Mouse (Mus musculus): ENCODE data around the gene Kansl2. TPM values are rescaled to one million over a fixed set of nuclear protein-coding genes. Genes with fewer than 3 reads are reported as not detected.

Kansl2 gene
- polyA plus RNA-seq, 1 experiment, result 60.7 TPM

DNA sequence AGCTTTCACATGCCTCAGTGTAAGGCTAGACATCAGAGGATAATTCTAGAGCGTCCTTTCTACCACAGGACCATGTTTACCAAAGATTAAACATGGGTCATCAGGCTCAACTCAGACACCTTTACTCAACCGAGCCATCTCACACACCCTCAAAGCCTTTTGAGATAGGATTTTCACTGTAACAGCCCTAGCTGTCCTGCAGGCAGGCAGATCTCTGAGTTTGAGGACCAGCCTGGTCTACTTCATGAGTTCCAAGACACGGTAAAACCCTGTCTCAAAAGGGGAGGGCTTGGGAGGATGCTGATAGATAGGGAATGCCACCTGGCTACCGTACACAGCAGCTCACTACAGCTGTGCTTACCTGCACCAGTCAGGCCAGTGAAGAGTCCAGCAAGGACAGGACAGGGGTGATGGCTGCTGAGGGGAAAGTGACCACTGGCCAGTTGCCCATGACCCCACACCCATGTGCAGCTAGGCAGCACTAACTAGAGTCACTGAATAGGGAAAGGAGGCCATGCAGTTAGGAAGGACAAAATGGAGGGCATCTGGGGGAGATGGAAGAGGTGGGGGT, 35.8 kb upstream of the Kansl2 start:
- TF ChIP-seq CTCF (IDR thresholded peaks at IDR 0.05; ENCODE audit: borderline replicate concordance, insufficient read depth, low read depth, low read length) (no peak), POLR2A (IDR thresholded peaks at IDR 0.05; ENCODE audit: borderline replicate concordance, insufficient read depth, low read length) (no peak)
- 82% methylated on average over 4 of the region's 4 CpGs for WGBS
- Histone ChIP-seq H3K4me1 (ENCODE audit: control insufficient read depth, insufficient read depth, low read length) (peaks cover 5% of the 10 kb centered on the region; the same call in 1 of the 2 replicates), H3K4me3 (replicated peaks; ENCODE audit: insufficient read depth, low read depth, low read length) (no peak overlapping the region), H3K27me3 (ENCODE audit: control insufficient read depth, insufficient read depth, low read length) (no peaks in the 10 kb centered on the region), H3K27ac (ENCODE audit: insufficient read depth, low read length) (no peak overlapping the region)
- no peak for DNase-seq

DNA sequence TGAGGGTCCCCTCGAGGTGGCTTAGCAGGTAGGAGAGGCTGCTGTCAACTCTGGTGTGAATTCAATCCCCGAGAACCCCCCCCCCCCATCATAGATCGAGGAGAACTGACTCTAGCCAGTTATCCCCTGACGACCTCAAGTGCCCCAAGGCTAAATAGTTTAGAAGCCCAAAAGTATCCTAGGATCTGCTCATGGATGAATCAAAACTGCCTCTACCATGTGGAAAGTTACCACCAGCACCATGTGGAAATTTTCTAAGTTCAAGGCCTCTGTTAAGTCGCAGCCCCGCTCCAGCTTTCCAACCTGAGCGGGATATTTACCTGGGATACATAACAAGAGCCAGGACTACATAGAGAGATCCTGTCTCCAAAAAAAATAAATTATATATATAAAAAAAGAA, 35.2 kb upstream of the Kansl2 start:
- no peak for TF ChIP-seq CTCF (IDR thresholded peaks at IDR 0.05; ENCODE audit: borderline replicate concordance, insufficient read depth, low read depth, low read length)
- TF ChIP-seq POLR2A (IDR thresholded peaks at IDR 0.05; ENCODE audit: borderline replicate concordance, insufficient read depth, low read length), result no peak
- Histone ChIP-seq H3K27me3 (ENCODE audit: control insufficient read depth, insufficient read depth, low read length) (no peaks in the 10 kb centered on the region), H3K4me3 (replicated peaks; ENCODE audit: insufficient read depth, low read depth, low read length) (no peak overlapping the region), H3K4me1 (ENCODE audit: control insufficient read depth, insufficient read depth, low read length) (peaks cover 5% of the 10 kb centered on the region; the same call in 1 of the 2 replicates), H3K27ac (ENCODE audit: insufficient read depth, low read length) (no peak overlapping the region)
- 64% methylated on average over 7 of the region's 7 CpGs for WGBS
- DNase-seq, result no peak

DNA sequence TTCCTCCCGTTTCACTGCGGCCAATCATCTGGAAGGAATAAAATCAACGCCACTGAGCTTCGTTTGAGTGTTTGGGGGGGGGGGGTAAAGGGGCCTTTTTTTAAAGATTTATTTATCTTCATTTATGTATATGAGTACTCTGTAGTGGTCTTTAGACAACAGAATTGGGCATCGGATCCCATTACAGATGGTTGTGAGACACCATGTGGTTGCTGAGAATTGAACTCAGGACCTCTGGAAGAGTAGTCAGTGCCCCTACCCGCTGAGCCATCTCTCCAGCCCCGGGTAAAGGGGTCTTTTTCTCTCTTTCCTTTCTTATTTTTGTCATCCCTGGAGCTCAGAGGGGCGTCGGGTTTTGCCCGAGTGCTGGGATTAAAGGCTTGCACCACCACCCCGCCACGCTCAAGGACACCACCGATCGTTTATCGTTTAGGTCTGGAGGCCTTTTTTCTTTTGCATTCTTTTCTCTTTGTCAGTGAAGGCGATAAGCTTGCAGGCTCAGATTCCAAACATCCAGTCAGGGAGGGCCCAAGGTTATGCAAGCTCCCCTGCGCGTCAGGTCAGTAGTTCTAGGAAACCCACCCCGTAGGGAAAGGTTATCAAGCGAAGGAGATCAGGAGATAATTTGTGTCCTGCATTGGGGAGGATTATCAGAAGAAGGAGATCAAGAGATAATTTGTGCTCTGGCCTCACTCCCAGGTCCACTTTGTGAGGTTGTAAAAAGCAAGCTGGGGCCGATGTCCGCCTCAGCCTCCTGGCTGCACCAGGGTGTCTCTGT, 34.4 kb upstream of the Kansl2 start:
- H3K4me3 ChIP-seq (replicated peaks; ENCODE audit: insufficient read depth, low read depth, low read length), result peak overlapping the region; percentile 94
- H3K27me3 ChIP-seq (ENCODE audit: control insufficient read depth, insufficient read depth, low read length), result no peaks in the 10 kb centered on the region
- H3K4me1 ChIP-seq (ENCODE audit: control insufficient read depth, insufficient read depth, low read length), result peaks cover 5% of the 10 kb centered on the region; the same call in 1 of the 2 replicates
- peak; percentile 33 to 34 for DNase-seq
- WGBS, result 6% methylated on average over 22 of the region's 22 CpGs
- H3K27ac ChIP-seq (ENCODE audit: insufficient read depth, low read length), result peak overlapping the region; percentile 79
- TF ChIP-seq CTCF (IDR thresholded peaks at IDR 0.05; ENCODE audit: borderline replicate concordance, insufficient read depth, low read depth, low read length) (no peak), POLR2A (IDR thresholded peaks at IDR 0.05; ENCODE audit: borderline replicate concordance, insufficient read depth, low read length) (no peak)

DNA sequence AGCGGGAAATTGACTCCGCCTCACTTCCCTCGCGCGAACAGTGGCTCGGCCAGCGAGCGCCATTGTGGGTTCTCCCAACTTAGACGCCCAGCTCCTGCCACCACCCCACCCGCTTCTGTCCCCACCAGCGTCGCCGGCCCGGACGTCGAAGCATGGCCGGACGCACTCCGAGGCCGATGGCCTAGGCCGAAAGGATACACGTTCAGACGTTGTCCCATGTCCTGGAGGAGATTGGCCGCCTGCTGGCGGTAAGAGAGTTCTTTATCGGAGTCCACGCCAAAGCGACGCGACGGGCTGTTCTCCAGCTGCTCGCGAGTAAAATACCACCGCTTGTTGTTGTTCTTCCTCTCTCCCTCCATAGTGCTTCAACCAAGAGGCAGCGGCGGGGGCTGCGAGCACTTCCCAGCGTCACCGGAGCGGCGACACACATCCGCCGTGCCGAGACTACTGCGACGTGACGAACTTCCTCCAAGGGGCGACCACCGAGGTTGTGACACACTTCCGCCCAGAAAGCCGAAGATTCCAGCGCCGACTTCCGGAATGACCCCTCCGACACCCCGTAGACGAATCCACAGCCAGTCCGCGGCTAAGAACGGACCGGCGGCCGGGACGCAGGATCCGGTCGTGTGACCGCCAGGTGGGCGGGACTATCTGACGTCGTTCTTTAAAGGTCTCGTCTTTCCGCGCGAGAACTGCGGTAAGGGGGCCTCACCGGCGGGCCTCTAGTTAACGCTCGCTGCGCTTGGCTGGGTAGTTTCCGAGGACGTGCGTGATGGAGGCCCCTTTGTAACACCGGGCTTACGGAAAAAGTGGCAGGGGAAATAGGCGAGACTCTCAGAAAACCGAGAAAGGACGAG, 33.4 kb upstream of the Kansl2 start:
- TF ChIP-seq POLR2A (IDR thresholded peaks at IDR 0.05; ENCODE audit: borderline replicate concordance, insufficient read depth, low read length) (peak; percentile 93), CTCF (IDR thresholded peaks at IDR 0.05; ENCODE audit: borderline replicate concordance, insufficient read depth, low read depth, low read length) (peak; percentile 20; the same call in 1 of the 2 replicates)
- peaks cover 5% of the 10 kb centered on the region; the same call in 1 of the 2 replicates for H3K4me1 ChIP-seq (ENCODE audit: control insufficient read depth, insufficient read depth, low read length)
- DNase-seq, result peak; percentile 100
- under 1% methylated on average over 88 of the region's 88 CpGs for WGBS
- H3K27ac ChIP-seq (ENCODE audit: insufficient read depth, low read length), result peak overlapping the region; percentile 92
- no peaks in the 10 kb centered on the region for H3K27me3 ChIP-seq (ENCODE audit: control insufficient read depth, insufficient read depth, low read length)
- peak overlapping the region; percentile 94 for H3K4me3 ChIP-seq (replicated peaks; ENCODE audit: insufficient read depth, low read depth, low read length)

DNA sequence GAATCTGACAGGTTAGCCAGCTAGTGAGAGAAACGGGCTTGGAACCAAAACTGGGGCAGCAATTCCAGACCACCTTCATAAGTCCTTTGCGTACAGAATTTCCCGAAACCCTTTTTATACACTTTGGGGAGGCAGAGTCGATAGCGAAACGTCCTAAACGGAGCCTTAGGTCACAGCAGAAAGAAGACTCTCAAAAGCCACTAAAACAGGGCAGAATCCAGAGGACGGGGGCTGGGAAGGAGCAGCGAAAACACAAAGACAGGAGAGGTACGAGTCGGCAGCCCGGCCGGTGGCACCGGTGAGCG, 32.9 kb upstream of the Kansl2 start:
- H3K27me3 ChIP-seq (ENCODE audit: control insufficient read depth, insufficient read depth, low read length), result no peaks in the 10 kb centered on the region
- peak overlapping the region; percentile 91 for H3K4me3 ChIP-seq (replicated peaks; ENCODE audit: insufficient read depth, low read depth, low read length)
- no peak for DNase-seq
- no peak for TF ChIP-seq POLR2A (IDR thresholded peaks at IDR 0.05; ENCODE audit: borderline replicate concordance, insufficient read depth, low read length)
- no peak for TF ChIP-seq CTCF (IDR thresholded peaks at IDR 0.05; ENCODE audit: borderline replicate concordance, insufficient read depth, low read depth, low read length)
- H3K27ac ChIP-seq (ENCODE audit: insufficient read depth, low read length), result peak overlapping the region; percentile 92
- 1% methylated on average over 15 of the region's 15 CpGs for WGBS
- H3K4me1 ChIP-seq (ENCODE audit: control insufficient read depth, insufficient read depth, low read length), result peaks cover 7% of the 10 kb centered on the region; the same call in 1 of the 2 replicates

DNA sequence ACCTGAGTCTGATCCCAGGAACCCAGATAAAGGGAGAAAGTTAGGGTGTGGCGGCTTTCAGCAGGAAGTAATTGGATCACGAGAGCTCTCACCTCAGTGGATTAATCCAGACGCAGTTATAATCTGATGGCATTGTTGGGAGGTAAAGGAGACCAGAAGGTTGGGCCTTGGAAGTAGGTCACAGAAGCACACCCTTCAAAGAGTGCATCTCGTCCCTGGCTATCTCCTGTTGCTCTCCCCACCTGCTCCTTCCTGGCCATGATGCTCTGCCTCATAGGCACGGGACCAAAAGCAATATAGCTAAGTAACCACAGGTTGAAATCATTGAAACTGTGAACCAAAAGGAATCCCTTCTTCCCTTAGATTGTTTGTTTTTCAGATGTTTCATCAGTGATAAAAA, 23.1 kb upstream of the Kansl2 start:
- TF ChIP-seq POLR2A (IDR thresholded peaks at IDR 0.05; ENCODE audit: borderline replicate concordance, insufficient read depth, low read length) (no peak), CTCF (IDR thresholded peaks at IDR 0.05; ENCODE audit: borderline replicate concordance, insufficient read depth, low read depth, low read length) (no peak)
- no peaks in the 10 kb centered on the region for H3K27me3 ChIP-seq (ENCODE audit: control insufficient read depth, insufficient read depth, low read length)
- 0 out of 2 replicates have a peak overlapping the region, but pooled peaks have one; percentile 69 for H3K27ac ChIP-seq (ENCODE audit: insufficient read depth, low read length)
- WGBS, result 13% methylated on average over 5 of the region's 5 CpGs
- H3K4me3 ChIP-seq (replicated peaks; ENCODE audit: insufficient read depth, low read depth, low read length), result no peak overlapping the region
- DNase-seq, result peak; percentile 31 to 69
- peaks cover 8% of the 10 kb centered on the region for H3K4me1 ChIP-seq (ENCODE audit: control insufficient read depth, insufficient read depth, low read length)

DNA sequence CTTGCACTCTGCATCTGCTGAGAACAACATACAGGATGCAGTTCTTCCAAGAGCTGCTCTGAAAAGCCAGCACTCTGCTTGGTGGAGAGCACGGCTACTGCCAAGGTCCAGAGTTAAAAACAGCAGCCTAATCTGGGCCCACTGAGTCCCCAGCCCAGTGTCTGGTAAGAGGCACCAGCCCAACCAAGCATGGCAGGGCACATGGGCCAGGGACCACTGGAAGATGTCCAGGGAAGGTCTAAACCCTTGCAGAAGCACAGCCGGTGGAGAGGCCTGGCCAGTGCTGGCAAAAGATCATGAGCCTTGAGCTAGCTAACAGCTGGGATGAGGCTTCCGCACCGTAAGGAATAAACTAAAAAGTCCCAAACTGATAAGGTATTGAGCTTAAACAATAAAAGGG, 21.8 kb upstream of the Kansl2 start:
- Histone ChIP-seq H3K27me3 (ENCODE audit: control insufficient read depth, insufficient read depth, low read length) (no peaks in the 10 kb centered on the region), H3K4me3 (replicated peaks; ENCODE audit: insufficient read depth, low read depth, low read length) (no peak overlapping the region), H3K27ac (ENCODE audit: insufficient read depth, low read length) (no peak overlapping the region), H3K4me1 (ENCODE audit: control insufficient read depth, insufficient read depth, low read length) (peaks cover 5% of the 10 kb centered on the region)
- DNase-seq, result no peak
- 31% methylated on average over 4 of the region's 4 CpGs for WGBS
- no peak for TF ChIP-seq POLR2A (IDR thresholded peaks at IDR 0.05; ENCODE audit: borderline replicate concordance, insufficient read depth, low read length)
- TF ChIP-seq CTCF (IDR thresholded peaks at IDR 0.05; ENCODE audit: borderline replicate concordance, insufficient read depth, low read depth, low read length), result no peak

Data from cerebellum, adult 2 months (tissue).